Mouse (Mus musculus) frontal cortex, postnatal 14 days (tissue): ENCODE measurements at regions not wholly inside any gene's neighbourhood (a gene's known extent, or its start where the extent isn't known, plus 50 kb on each side); places are given as distances from the start of the nearest gene placed in this dataset.
"Not testable (repeated sequence)": the region's sequence is repeated elsewhere in the genome, so short reads cannot be mapped to it uniquely, and the experiment has no call there.

Source experiments
- DNase-seq, 2 experiments: peaks; one replicate each; pipeline ENCODE4 v3.0.0; 2022; ENCODE audit warnings: low spot score in 2 of 2

GRCm38 (mm10) chr10:10116442-10116841, 215.6 kb upstream of the Stxbp5 start:
- no peak for DNase-seq

GRCm38 (mm10) chr10:10113256-10113655, 212.4 kb upstream of the Stxbp5 start:
- no peak for DNase-seq

DNA sequence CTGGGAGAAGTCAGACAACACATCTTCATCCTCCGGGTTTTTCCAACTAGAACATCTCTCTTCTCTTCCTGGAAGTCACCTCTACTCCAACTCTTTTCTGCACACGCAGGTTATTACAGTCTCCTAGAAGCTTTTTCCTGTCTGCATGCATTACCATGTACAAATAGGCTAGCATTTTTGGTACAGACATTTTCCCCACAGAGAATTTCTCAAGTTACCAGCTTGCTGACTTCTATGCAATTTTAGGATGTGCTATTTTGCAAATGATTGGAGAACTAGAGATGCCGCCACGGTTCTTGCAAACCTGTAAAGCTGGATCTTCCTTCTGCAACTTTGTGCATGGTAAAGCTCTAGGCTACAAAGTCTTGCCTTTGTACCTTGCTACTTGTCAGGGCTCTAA, 210.2 kb upstream of the Stxbp5 start:
- no peak for DNase-seq

- DNase-seq = no peak
Measured at GRCm38 (mm10) chr10:10109867-10110266, 209.0 kb upstream of the Stxbp5 start.

DNA sequence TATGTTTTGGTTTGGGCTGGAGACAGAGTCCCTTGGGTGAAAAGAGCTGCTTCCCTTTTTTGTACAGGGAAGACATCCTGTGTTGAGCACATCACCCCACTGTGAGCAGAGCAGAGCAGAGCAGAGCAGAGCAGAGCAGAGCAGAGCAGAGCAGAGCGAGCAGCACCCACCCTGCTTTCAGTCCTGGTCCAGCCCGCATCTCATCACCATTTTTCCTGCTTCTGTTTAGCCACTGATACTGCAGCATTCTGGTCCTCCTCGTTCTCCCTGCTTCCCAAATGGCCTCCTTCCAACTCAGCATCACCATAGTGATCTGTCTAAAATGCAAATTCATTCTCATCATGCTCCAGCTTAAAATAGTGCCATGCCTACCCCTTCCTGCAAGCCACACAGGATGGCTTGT, 206.2 kb upstream of the Stxbp5 start:
- DNase-seq = peak; percentile 62 to 65

- DNase-seq = no peak
Measured at GRCm38 (mm10) chr10:10106646-10107045, 205.8 kb upstream of the Stxbp5 start.

GRCm38 (mm10) chr10:10101641-10102040, 200.8 kb upstream of the Stxbp5 start:
- DNase-seq = no peak

DNA sequence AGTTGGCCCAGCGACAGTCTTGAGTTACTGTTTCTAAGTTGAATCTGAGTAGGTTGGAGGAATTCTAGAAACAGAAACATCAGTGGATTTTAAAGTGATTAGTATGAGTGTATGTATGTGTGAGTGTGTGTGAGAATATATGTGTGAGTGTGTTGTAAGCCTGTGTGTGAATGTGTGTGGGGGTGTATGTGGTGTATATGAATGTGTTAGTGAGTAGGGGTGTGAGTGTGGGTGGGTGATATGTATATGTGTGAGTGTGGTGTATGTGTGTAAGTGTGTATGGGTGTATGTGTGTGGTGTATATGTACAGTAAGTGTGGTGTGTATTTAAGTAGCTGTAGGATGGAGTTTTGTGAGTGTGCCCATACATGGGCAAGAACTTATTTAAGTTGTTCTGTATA, 197.6 kb upstream of the Stxbp5 start:
- DNase-seq = no peak

- DNase-seq = no peak
Measured at GRCm38 (mm10) chr10:10094113-10094512, 193.2 kb upstream of the Stxbp5 start.

- peak; percentile 19 to 23 for DNase-seq
Measured at GRCm38 (mm10) chr10:10093713-10094112, 192.8 kb upstream of the Stxbp5 start.

DNA sequence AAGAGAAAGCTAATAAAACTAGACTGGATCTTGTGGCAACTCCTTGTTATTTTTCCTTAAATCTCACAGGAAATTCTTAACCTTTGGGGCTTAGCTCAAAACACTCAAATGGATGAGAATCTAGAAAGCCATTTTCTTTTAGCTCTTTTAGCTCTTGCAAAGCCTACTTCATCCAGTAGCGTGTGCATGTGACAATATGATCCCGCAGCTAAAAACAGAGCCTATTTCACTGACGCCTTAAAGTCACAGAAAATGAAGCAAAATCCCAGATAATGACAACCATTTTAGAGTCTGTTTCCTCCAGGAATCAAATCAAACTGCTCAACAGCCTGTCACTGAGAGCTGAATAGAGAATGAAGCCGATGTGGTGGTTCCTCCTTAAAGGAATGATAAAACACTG, 185.1 kb upstream of the Stxbp5 start:
- DNase-seq = no peak

- DNase-seq = no peak
Measured at GRCm38 (mm10) chr10:10070146-10070545, 169.3 kb upstream of the Stxbp5 start.

DNA sequence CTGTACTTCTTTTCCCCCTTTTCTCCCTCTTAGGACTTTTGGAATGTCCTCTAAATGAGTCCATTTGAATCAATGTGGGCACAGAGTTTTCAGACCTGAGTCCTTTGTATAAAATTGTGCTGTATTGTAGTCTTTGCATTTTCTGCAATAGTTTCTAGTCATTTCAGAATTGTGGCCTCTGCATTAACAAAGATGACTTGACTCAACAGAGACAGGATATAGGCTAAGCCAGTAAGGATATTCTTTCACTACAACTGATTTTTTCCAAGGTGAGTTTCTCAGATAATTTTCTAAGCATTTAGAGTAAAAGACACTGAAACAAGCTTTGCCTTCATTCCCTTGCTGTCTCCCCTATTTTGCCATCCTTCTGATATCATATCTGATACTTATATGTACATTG, 168.8 kb upstream of the Stxbp5 start:
- DNase-seq = not testable (repeated sequence)

- DNase-seq = no peak
Measured at GRCm38 (mm10) chr10:10046753-10047152, 145.9 kb upstream of the Stxbp5 start.

DNA sequence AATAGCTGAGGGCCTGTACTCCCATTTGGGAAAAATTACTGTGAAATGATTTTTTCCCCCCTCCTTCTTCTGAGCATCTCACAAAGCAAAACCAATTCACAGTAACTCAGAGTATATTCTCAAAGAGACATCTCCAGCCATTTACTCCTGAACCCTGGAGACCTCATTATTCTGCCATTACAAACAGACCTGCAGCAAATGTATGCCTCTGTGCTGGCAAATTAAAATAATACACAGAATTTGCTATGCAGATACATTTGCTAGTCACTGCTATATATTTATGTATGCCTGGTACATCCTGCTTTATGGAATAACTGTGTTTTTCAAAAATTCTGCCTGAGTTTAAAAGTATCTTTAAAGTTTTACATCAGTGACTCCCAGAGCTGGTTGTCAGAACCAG, 145.4 kb upstream of the Stxbp5 start:
- no peak for DNase-seq

GRCm38 (mm10) chr10:10009244-10009643, 108.4 kb upstream of the Stxbp5 start:
- no peak for DNase-seq

DNA sequence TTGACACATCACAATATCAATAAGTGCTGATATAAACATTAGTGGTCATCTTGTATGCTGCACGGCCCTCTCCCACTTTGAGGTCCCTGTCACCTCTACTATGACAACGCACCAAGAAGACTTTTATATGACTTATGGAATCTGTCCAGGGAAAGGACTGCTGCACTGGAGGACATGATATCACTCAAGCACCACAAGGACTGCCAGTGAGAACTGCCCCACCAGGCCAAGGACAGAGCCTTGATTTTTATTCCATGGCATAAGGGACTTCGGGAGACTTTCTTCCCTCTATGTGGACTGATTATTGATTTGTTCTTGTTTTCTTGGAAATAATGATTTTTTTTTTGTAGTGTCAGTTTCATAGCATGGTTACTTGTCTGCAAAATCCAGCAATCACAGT, 97.7 kb upstream of the Stxbp5 start:
- DNase-seq = no peak

- DNase-seq = no peak
Measured at GRCm38 (mm10) chr10:9996211-9996610, 95.3 kb upstream of the Stxbp5 start.

GRCm38 (mm10) chr10:9992798-9993197, 91.9 kb upstream of the Stxbp5 start:
- no peak for DNase-seq

GRCm38 (mm10) chr10:9985407-9985806, 84.5 kb upstream of the Stxbp5 start:
- no peak for DNase-seq

DNA sequence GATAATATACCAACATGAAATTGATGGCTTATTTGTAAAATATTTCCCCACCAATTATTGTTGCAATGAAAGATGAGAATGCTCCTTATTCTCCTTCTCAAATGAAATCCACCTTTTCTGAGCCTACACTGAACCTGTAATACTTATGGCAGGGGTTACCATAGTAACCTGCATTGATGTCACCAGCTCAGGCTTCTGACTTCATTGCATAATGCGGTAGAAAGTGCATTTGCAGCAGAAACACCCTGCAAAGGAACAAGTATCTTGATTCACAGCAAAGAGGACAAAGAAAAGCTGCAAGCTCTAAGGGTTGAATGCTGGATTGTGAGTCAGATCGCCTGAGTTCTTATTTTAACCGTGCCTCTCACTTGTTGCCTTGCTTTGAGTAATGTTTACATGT, 75.5 kb upstream of the Stxbp5 start:
- peak in 1 of 2 experiments; percentile 15 for DNase-seq
